Mouse (Mus musculus) ovary, postnatal 14 days (tissue): ENCODE data around the gene Acsl1.

Source experiments
- DNase-seq: peaks from one replicate; pipeline ENCODE4 v3.0.0; 2022; ENCODE audit warnings: low spot score

Gene Acsl1

DNA sequence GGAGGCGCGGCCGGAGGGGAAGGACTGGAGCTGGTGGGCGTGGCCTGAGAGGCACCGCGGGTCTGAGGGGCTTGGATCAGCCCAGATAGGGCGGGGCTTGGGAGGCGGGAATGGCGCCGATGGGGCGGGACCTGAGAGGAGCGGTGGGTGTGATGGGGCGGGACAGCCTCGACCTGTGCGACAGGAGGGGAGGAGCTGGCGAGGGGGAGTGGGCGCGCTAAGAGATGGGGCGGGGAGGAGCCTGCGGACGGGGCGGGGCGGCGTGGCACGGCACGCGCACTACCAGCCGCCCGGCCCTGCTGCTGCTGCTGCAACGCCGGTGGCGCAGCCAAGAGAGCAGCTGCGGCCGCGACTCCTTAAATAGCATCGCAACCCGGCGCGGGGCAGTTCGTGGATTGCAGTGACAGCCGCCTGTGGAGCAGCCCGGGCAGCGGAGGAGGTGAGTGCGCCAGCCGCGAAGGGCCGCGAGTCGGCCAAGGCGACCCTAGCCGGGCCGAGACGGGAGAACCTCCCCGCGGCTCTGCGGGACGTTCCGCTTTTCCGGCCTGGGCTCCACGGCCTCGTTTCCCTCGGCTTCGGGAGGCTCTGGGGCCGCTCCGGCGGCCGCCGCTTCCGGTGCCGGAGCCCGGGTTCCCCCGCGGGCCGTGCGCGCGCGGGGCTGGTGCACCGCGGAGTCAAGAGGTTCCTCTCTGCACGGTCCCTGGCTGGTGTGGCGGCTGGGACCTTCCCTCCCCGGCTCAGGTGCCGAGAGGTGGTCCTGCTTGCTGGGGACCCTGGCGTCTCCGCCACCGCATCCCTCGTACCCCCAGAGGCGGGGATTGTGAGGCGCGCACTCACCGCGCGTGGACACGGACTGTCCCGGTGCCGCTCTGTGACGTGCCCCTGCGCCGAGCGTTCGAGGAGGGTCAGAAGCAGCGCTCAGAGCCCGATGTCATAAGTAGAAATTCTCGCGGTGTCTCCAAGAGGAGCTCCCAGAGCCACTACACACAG lies at the start of gene Acsl1:
TSS of gene Acsl1 (plus strand) at position 246 of the 990 bp plus-strand sequence.
- DNase-seq: peak; percentile 99

DNA sequence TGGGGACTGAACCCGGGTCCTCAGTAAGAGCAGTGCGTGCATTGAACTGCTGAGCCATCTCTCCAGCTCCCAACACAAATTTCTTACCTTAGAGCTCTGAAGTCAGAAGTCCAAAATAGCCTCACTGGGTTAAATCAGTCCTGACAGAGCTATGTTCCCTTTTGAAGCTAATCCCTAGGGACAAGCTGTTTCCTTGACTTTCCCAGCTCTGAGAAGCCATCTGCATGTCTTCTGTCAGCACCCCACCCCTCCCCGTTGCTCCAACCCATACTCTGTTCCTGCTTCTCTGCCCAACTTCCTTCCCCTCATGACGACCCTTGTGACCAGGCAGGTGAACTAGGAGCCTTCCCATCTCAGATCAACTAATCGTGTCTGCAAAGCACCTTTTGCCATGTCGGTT lies 49.3 kb upstream of the Acsl1 start:
- DNase-seq: no peak

DNA sequence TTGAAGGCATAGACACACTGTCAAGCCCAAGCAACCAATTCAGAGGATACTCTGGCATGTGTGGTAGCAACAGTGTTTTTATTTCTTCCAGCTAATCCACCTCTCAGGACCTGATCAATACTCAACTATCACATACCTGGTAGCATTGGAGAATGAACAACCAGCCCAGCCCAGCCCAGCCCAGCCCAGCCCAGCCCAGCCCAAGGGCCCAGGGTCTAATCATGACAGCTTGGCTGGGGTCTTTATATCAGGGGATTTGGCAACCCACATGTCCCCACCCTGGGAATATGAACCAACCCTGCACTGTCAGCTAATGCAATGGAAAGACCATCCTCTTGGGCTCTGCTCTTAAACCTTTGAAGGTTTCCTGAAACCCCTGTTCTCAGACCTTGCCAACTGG lies 42.9 kb upstream of the Acsl1 start:
- no peak for DNase-seq

DNA sequence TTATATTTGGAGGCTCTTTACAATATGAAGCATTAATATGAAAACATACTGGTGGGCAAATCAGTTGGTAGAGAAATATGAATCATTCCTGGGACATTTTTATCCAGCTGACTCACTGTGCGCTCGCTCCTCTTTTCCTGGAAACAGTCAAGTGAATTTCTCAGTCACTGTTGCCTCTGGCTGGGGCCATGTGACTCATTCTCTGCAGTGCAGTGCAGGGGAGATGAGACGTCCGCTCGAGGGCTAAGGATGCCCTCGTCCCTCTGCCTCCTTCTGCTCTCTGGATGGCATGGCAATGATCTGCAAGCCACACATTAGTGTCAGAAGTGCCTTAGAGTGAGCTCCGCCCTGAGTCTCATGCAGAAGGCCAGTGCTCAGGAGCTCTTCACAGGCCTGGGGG lies 41.0 kb upstream of the Acsl1 start:
- no peak for DNase-seq

- DNase-seq: no peak
Observed at GRCm38 (mm10) chr8:46431921-46432320, 38.9 kb upstream of the Acsl1 start.

DNA sequence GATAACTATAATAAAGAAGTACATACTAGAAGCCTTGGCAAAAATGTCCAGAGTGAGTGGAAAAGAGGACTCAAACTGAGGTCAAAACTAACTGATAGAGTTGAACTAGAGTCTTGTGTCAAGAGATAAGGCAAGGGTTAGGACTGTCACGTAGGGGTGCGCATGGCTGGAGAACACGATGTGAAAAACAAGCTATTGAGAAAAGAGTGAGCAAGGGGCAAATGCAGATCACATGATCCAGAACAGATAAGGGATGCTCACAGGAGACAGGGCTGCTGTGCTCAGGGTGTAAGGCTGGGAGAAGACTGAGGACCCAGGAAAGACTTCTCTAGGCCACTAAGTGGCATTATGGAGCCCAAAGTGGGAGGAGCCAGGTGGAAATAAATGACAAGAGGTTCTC lies 38.3 kb upstream of the Acsl1 start:
- DNase-seq: no peak

DNA sequence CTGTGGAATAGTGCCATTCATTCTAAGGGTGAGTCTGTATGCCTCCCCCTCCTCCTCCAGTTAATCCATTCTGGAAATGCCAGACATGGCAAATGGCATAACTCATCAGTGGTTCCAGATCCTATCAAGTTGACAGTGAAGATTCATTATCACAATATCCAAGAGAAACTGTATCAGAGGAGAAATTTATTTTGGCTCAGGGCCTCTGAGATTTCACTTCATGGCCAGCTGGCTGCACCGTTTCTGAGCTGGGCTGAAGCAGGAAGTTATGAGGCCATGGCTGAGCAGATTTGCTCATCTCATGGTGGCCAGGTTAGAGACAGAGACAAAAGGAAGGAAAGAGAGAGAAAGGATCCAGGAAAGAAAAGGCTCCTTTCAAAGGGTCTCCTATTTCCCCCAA lies 37.2 kb upstream of the Acsl1 start:
- no peak for DNase-seq

DNA sequence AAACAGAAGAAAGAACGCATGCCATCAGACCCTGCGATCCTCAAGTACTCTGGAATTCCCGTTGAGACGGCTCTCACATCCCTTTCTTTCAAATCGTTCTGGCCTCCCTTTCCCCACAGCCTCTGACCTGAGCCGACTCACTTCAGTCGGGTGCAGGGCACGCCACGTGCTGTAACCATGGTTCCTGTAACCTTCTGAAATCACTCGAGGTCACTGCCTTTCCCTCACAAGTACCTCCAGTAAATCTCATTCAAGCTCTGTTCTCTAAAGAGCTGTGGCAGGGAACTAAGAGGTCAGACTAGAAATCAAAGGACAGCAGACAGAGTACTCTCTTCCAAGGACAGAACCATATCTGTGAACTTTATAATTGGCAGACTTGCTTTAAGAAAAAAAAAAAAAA lies 32.3 kb upstream of the Acsl1 start:
- no peak for DNase-seq

DNA sequence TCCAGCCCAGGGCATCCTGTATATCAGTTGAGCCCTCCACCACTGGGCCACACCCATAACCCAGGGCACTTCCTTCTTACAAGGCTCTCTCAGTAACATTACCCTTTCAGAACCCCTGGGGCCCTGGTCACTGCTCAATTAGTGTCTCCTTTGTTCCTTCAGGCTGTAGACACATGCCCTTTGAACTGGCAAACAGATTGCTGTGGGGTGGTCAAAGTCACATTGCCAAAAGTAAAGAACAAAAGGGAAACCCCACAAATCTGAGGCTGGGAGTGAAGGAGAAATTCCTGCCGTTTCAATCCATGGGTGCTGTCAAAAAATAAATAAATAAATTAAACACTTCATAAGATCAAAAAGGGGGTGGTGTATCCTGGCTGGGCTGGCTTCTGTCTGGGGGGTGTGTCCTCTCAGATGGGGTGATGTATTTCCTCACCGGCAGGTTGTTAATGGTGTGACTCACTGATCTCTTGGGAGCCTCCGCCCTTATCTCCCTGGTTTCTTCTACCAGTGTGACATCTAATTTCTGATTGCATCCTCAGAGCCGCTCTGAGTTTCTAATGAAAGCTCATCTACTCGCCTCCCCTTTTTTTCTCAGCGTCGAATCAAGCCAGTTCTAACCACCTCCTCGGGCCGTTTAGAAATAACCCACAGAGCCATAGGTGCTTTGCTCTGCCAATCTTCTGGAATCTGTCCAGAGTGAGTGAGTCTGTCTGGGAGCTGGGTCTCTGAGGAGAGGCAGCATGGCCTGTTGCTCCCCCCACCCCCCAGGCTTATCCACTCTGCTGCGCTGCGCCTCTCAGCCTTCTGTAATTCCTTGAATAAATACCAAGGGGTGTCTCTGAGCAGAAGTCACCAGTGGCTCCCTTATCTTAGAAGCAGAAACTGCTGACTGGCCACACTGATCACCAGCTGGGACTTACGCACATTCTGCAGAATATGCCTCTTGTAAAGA lies 24.6 kb upstream of the Acsl1 start:
- no peak for DNase-seq

DNA sequence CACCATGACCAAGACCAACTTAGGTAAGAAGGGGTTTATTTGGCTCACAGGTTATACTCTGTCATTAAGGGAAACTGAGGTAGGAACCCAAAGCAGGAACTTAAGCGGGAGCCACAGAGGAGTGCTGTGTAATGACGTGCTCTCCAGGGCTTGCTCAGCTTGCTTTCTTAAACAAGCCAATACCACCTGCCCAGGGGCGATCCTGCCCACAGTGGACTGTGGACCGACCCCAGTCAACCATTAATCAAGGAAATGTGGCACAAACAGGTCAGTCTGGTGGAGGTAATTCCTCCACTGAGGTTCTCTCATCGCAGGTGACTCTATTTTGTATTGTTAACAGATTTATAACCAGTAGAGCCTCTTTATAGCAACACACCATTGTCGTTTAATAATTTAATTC lies 23.5 kb upstream of the Acsl1 start:
- no peak for DNase-seq

DNA sequence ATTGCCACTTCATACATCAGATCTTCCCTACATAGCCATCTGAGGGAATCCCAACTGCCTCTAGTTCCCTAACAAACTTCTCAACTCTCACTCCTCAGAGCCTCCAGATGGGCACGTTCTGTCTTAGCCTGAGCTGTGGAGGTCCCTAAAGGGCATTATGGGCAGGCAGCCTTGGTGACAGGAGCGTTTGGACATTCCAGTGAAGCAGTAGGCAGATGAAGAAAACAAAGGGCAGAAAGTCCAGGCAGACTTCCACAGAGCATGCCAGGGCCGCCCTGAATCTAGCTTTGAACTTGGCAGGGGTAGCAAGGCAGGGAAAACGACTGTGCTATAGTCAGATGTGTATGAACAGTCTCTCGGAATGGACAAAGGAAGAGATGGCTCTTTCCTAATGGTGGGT lies 22.2 kb upstream of the Acsl1 start:
- DNase-seq: no peak

DNA sequence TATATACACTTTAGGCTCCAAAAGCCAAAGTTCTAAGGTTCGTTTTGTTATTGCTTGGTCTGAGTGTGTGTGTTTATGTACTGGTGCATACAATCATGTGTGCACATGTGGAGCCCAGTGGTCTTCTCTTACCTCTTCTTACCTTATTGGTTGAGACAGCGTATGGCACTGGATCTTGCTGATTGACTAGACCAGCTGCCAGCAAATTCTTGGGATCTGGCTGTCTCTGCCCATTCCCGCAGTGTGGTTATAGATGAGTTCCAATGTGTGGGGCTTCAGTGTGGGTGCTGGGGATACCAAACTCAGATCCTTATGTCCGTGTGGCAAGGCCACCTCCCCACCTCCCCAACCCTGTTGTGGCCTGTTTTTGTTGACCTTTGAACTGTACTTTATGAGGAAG lies 21.8 kb upstream of the Acsl1 start:
- DNase-seq: no peak

DNA sequence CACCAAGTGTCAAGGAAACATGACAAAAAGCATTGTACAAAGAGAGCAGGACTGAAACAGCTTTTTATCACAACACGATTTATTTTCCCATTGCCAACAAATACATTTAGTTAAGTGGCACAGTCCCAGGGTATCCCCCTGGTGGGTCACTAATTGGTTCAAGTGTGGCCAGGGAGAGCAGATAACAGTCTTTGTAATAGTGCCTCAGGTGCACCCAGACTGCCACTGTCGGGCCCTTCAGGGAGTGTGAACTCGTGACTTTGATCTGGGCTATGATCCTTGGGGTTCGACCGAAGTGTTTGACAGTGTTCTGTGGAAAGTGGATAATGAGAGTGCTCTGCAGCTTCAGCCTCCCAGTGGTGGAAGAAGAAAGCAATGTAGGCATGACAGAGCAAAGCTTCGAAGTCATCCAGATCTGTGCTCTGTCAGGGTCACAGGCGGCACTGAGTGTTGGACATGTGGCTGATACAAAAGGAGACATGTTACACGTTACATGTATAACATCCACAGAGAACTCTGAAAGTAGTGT lies 21.1 kb upstream of the Acsl1 start:
- no peak for DNase-seq

DNA sequence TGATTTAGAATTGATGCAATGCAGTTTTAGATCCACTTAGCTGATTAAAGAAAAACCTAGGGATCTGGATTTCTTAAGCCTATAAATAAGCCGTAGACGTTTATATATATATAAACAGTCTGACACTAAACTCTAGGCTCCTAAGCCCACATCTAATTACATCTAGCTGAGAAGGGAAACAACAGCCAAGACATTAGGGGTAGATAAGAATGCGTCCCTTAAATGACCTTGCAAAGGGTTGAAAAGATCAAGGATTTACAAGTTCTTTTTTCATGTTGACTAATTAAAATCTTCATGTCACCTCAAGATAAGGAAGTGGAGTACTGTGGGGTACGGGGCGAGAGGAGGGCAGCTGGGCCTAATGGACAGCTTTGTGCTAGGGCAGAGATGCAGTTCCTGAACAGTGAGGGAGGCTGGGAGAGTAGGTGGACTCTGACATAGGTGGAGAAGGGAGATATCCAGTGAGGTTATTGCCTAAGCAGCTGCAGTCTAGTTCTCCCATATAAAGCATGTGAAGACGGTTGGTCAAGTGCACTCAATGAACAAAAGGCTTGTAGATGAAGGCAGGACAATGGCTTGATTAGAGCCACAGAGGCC lies 12.5 kb upstream of the Acsl1 start:
- DNase-seq: no peak

GRCm38 (mm10) chr8:46468400-46468799 lies 2.4 kb upstream of the Acsl1 start:
- DNase-seq: no peak

- no peak for DNase-seq
Observed at GRCm38 (mm10) chr8:46469071-46469769, 1.6 kb upstream of the Acsl1 start.

DNA sequence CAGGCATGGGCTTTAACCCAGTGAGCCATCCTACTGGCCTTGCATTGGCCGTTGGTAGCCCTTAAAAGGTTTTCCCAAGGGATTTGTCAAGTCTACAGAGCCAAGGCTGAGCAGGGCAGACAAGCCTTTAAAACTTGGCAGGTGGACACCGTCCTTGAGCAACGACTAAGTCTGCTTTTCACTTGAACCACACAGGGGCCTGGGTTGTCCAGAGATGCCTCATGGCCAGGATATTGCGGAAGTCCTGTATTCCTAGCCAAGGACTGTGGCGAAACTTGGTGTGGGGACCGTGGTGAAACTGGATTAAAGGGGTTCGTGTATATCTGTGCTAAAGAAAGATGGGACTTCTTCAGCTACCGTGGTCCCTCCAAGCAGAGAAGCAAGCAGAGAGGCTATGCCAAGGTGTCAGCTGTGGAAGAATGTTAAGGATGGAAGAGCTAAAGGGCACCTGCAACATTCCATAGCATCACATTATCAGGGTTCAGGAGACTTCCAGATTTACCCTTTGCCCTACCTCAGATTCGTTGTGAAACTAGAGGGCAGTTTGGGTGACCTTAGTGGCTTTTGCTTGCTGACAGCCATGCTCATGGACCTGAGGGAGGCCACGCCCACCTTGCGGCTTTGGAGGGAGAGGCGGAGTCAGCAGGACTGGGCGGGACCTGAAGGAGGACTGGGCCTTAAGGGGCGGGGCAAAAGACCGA lies 596 bp upstream of the Acsl1 start:
- no peak for DNase-seq

GRCm38 (mm10) chr8:46471926-46472485 lies 1.2 kb downstream of the Acsl1 start:
- DNase-seq: no peak

GRCm38 (mm10) chr8:46474120-46474519 lies 3.3 kb downstream of the Acsl1 start:
- no peak for DNase-seq

DNA sequence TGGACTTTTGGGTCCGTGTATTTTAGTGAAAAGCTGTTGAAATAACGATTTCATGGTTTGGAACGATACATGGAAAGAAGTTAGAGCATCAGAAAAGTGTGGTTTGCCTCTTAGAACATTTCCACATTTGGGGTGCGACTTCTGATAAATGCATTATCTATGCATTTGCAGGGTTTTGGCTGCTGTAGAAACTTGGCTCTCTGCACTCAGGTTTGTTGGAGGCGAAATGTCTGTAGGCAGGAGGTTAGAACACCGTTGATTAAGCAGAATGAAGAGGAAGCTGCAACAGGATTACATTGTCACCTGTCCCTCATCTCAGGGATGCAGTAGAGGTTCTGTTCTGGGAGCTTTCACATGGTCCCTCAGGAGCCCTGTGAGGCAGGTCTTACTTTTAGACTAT lies 3.8 kb downstream of the Acsl1 start:
- no peak for DNase-seq

GRCm38 (mm10) chr8:46475404-46475803 lies 4.6 kb downstream of the Acsl1 start:
- DNase-seq: no peak
